Mouse (Mus musculus): ENCODE measurements at regions not wholly inside any gene's neighbourhood (a gene's known extent, or its start where the extent isn't known, plus 50 kb on each side); places are given as distances from the start of the nearest gene placed in this dataset.

GRCm38 (mm10) chr9:41582711-41583236 is 421.3 kb upstream of the Ubash3b start:
- Histone ChIP-seq H3K36me3 (ENCODE audit: control insufficient read depth, insufficient read depth) (peaks cover 54% of the 10 kb centered on the region), H3ac (ENCODE audit: control insufficient read depth, insufficient read length, low read depth) (peak overlapping the region; percentile 72), H3K27me3 (ENCODE audit: control insufficient read depth, insufficient read depth, insufficient read length) (no peaks in the 10 kb centered on the region), H3K79me3 (ENCODE audit: low read depth) (peaks cover 75% of the 10 kb centered on the region), H3K4me3 (ENCODE audit: insufficient read depth, poor library complexity, severe bottlenecking) (peak overlapping the region; percentile 68), H3K79me2 (ENCODE audit: control insufficient read depth, insufficient read depth) (peaks cover 94% of the 10 kb centered on the region)
- no peak for TF ChIP-seq MAX (IDR thresholded peaks at IDR 0.05)
- no peak for TF ChIP-seq MYOD1 (IDR thresholded peaks at IDR 0.05; ENCODE audit: control insufficient read depth, insufficient read length, low read depth)
- TF ChIP-seq MYOG (IDR thresholded peaks at IDR 0.05; ENCODE audit: control insufficient read depth, extremely low read depth, insufficient read length), result no peak
- no peak for TF ChIP-seq USF1 (IDR thresholded peaks at IDR 0.05; ENCODE audit: low read depth)
- TF ChIP-seq FOSL1 (IDR thresholded peaks at IDR 0.05; ENCODE audit: insufficient read depth, low read length, poor library complexity, severe bottlenecking), result no peak
- no peak for TF ChIP-seq CTCF (IDR thresholded peaks at IDR 0.05; ENCODE audit: control insufficient read depth, insufficient read depth, insufficient read length)
- TF ChIP-seq CEBPB (IDR thresholded peaks at IDR 0.05; ENCODE audit: low read depth), result no peak

DNA sequence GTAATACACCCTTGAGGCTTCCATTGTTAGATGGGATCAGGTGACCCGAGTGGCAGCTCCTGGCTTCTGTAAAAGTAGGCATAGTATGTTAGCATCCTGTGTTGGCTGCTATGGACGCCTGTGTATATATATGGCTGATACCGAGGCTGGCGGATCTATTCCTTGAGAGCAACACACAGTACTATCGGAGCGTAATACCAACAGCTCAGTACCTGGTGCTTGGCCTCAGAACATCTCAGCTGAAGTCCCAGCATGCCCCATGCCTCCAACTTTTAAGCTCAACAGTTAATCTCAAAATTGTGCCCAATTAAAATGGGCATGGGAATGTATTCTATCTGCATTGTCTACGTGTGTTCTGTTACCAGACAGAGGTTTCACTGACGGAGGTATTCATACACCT is 420.7 kb upstream of the Ubash3b start:
- H3K4me3 ChIP-seq (ENCODE audit: insufficient read depth, poor library complexity, severe bottlenecking), result peak overlapping the region; percentile 68
- peak overlapping the region; percentile 89 for H3ac ChIP-seq (ENCODE audit: control insufficient read depth, insufficient read length, low read depth)
- peaks cover 88% of the 10 kb centered on the region for H3K79me2 ChIP-seq (ENCODE audit: control insufficient read depth, insufficient read depth)
- H3K27me3 ChIP-seq (ENCODE audit: control insufficient read depth, insufficient read depth, insufficient read length), result no peaks in the 10 kb centered on the region
- peaks cover 48% of the 10 kb centered on the region for H3K36me3 ChIP-seq (ENCODE audit: control insufficient read depth, insufficient read depth)
- H3K79me3 ChIP-seq (ENCODE audit: low read depth), result peaks cover 69% of the 10 kb centered on the region
- no peak for TF ChIP-seq FOSL1 (IDR thresholded peaks at IDR 0.05; ENCODE audit: insufficient read depth, low read length, poor library complexity, severe bottlenecking)
- peak; percentile 35 for TF ChIP-seq USF1 (IDR thresholded peaks at IDR 0.05; ENCODE audit: low read depth)
- no peak for TF ChIP-seq MYOG (IDR thresholded peaks at IDR 0.05; ENCODE audit: control insufficient read depth, extremely low read depth, insufficient read length)

- Histone ChIP-seq H3K4me3 (ENCODE audit: insufficient read depth, poor library complexity, severe bottlenecking) (peak overlapping the region; percentile 68), H3K36me3 (ENCODE audit: control insufficient read depth, insufficient read depth) (peaks cover 43% of the 10 kb centered on the region), H3ac (ENCODE audit: control insufficient read depth, insufficient read length, low read depth) (peak overlapping the region; percentile 89), H3K79me3 (ENCODE audit: low read depth) (peaks cover 64% of the 10 kb centered on the region), H3K79me2 (ENCODE audit: control insufficient read depth, insufficient read depth) (peaks cover 83% of the 10 kb centered on the region), H3K27me3 (ENCODE audit: control insufficient read depth, insufficient read depth, insufficient read length) (no peaks in the 10 kb centered on the region)
- no peak for TF ChIP-seq MAX (IDR thresholded peaks at IDR 0.05)
- TF ChIP-seq MYOG (IDR thresholded peaks at IDR 0.05; ENCODE audit: control insufficient read depth, extremely low read depth, insufficient read length), result no peak
- no peak for TF ChIP-seq USF1 (IDR thresholded peaks at IDR 0.05; ENCODE audit: low read depth)
- TF ChIP-seq FOSL1 (IDR thresholded peaks at IDR 0.05; ENCODE audit: insufficient read depth, low read length, poor library complexity, severe bottlenecking), result no peak
- TF ChIP-seq MYOD1 (IDR thresholded peaks at IDR 0.05; ENCODE audit: control insufficient read depth, insufficient read length, low read depth), result no peak
- TF ChIP-seq CEBPB (IDR thresholded peaks at IDR 0.05; ENCODE audit: low read depth), result no peak
- no peak for TF ChIP-seq CTCF (IDR thresholded peaks at IDR 0.05; ENCODE audit: control insufficient read depth, insufficient read depth, insufficient read length)
These were observed 420.2 kb upstream of the Ubash3b start for GRCm38 (mm10) chr9:41581741-41582140.

DNA sequence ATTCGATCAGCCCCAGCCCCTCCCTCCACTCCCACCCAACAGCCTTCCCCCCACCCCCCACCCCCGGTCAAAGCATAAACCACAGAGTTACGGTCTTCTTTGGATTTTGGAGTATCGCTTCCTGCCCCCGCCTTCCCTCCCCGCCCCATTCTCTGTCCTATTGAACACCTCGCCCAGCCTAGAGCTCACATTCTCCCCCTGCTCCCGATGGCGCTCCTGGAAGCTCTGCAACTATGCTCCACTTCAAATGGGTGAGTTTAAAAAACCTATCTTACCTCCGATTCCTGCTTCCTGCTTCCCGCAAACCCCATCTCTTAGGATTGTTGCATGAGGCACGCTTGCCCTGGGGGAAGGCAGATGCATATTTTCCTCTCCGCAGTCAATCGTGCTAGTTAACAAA is 419.7 kb upstream of the Ubash3b start:
- H3K36me3 ChIP-seq (ENCODE audit: control insufficient read depth, insufficient read depth), result peaks cover 37% of the 10 kb centered on the region
- H3K79me2 ChIP-seq (ENCODE audit: control insufficient read depth, insufficient read depth), result peaks cover 77% of the 10 kb centered on the region
- peak overlapping the region; percentile 93 for H3ac ChIP-seq (ENCODE audit: control insufficient read depth, insufficient read length, low read depth)
- peaks cover 58% of the 10 kb centered on the region for H3K79me3 ChIP-seq (ENCODE audit: low read depth)
- TF ChIP-seq MAX (IDR thresholded peaks at IDR 0.05) (no peak), CTCF (IDR thresholded peaks at IDR 0.05; ENCODE audit: control insufficient read depth, insufficient read depth, insufficient read length) (no peak), MYOD1 (IDR thresholded peaks at IDR 0.05; ENCODE audit: control insufficient read depth, insufficient read length, low read depth) (no peak), CEBPB (IDR thresholded peaks at IDR 0.05; ENCODE audit: low read depth) (no peak), FOSL1 (IDR thresholded peaks at IDR 0.05; ENCODE audit: insufficient read depth, low read length, poor library complexity, severe bottlenecking) (no peak), USF1 (IDR thresholded peaks at IDR 0.05; ENCODE audit: low read depth) (no peak), MYOG (IDR thresholded peaks at IDR 0.05; ENCODE audit: control insufficient read depth, extremely low read depth, insufficient read length) (no peak)
- peak overlapping the region; percentile 68 for H3K4me3 ChIP-seq (ENCODE audit: insufficient read depth, poor library complexity, severe bottlenecking)
- no peaks in the 10 kb centered on the region for H3K27me3 ChIP-seq (ENCODE audit: control insufficient read depth, insufficient read depth, insufficient read length)

DNA sequence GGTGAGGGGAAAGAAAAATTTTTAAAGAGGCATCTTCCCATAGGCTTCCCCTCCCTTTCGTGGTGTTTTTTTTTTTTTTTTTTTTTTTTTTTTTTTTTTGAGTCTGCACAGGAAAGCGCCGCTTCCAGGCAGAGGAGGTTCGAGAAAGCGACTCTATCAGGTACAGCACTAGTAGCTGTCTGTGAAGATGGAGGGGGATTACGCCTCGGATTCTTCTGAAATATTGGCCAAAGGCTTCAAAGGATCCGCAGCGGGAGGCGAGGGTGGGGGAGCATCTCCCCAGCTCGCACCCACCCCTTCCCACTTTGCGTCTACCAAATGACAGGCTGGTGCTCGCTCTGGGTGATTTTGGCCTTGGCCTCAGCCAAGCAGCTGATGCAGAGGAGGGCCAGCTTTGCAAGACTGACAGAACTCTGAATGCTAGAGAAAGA is 419.1 kb upstream of the Ubash3b start:
- peaks cover 32% of the 10 kb centered on the region for H3K36me3 ChIP-seq (ENCODE audit: control insufficient read depth, insufficient read depth)
- TF ChIP-seq MYOD1 (IDR thresholded peaks at IDR 0.05; ENCODE audit: control insufficient read depth, insufficient read length, low read depth) (no peak), USF1 (IDR thresholded peaks at IDR 0.05; ENCODE audit: low read depth) (no peak), FOSL1 (IDR thresholded peaks at IDR 0.05; ENCODE audit: insufficient read depth, low read length, poor library complexity, severe bottlenecking) (no peak), CEBPB (IDR thresholded peaks at IDR 0.05; ENCODE audit: low read depth) (no peak), MYOG (IDR thresholded peaks at IDR 0.05; ENCODE audit: control insufficient read depth, extremely low read depth, insufficient read length) (no peak), MAX (IDR thresholded peaks at IDR 0.05) (no peak), CTCF (IDR thresholded peaks at IDR 0.05; ENCODE audit: control insufficient read depth, insufficient read depth, insufficient read length) (no peak)
- no peaks in the 10 kb centered on the region for H3K27me3 ChIP-seq (ENCODE audit: control insufficient read depth, insufficient read depth, insufficient read length)
- H3K79me2 ChIP-seq (ENCODE audit: control insufficient read depth, insufficient read depth), result peaks cover 72% of the 10 kb centered on the region
- H3K4me3 ChIP-seq (ENCODE audit: insufficient read depth, poor library complexity, severe bottlenecking), result peak overlapping the region; percentile 68
- H3ac ChIP-seq (ENCODE audit: control insufficient read depth, insufficient read length, low read depth), result peak overlapping the region; percentile 64
- peaks cover 53% of the 10 kb centered on the region for H3K79me3 ChIP-seq (ENCODE audit: low read depth)

GRCm38 (mm10) chr9:41580067-41580466 is 418.6 kb upstream of the Ubash3b start:
- H3ac ChIP-seq (ENCODE audit: control insufficient read depth, insufficient read length, low read depth), result peak overlapping the region; percentile 74
- peaks cover 48% of the 10 kb centered on the region for H3K79me3 ChIP-seq (ENCODE audit: low read depth)
- H3K27me3 ChIP-seq (ENCODE audit: control insufficient read depth, insufficient read depth, insufficient read length), result no peaks in the 10 kb centered on the region
- peak overlapping the region; percentile 68 for H3K4me3 ChIP-seq (ENCODE audit: insufficient read depth, poor library complexity, severe bottlenecking)
- peaks cover 27% of the 10 kb centered on the region for H3K36me3 ChIP-seq (ENCODE audit: control insufficient read depth, insufficient read depth)
- TF ChIP-seq CEBPB (IDR thresholded peaks at IDR 0.05; ENCODE audit: low read depth) (no peak), MYOD1 (IDR thresholded peaks at IDR 0.05; ENCODE audit: control insufficient read depth, insufficient read length, low read depth) (no peak), USF1 (IDR thresholded peaks at IDR 0.05; ENCODE audit: low read depth) (no peak), CTCF (IDR thresholded peaks at IDR 0.05; ENCODE audit: control insufficient read depth, insufficient read depth, insufficient read length) (no peak), MYOG (IDR thresholded peaks at IDR 0.05; ENCODE audit: control insufficient read depth, extremely low read depth, insufficient read length) (no peak), MAX (IDR thresholded peaks at IDR 0.05) (no peak), FOSL1 (IDR thresholded peaks at IDR 0.05; ENCODE audit: insufficient read depth, low read length, poor library complexity, severe bottlenecking) (no peak)
- peaks cover 67% of the 10 kb centered on the region for H3K79me2 ChIP-seq (ENCODE audit: control insufficient read depth, insufficient read depth)

All from C2C12 (cell line).